1 mouse cellular context compared by ENCODE assay signal in the genomic region with DNA sequence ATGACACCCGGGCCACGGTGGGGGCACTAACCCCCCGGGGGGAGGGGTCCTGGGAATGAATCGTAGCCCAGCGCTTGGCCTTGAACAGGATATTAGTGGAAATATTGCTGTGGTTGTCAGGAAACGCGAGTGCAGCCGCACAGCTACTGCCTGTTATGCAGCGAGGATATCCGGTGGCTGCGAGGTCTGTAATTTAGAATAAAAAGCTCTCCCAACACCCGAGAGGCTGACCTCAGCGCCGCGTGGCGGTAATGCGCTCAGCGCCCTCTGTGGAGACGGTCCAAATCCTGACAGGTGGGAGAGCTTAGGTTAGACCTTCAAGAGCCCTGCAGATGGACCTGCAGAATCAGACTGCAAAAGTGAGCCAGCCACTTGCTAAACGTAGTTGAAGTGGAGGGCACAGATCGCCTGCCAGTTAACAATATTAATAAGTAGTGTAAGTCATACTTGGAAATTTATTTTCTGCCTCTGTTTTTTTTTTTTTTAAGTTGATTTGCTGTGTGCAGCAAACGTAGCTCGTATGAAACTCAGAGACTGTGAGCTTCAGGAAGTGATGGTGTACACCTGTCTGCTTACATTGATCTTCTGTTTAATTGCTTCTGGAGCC.
TF ChIP-seq lines count a peak whose summit lies in the region.

No protein-coding gene starts in this region.

TF ChIP-seq in CH12.LX, 34 proteins besides CTCF, POLR2A, EP300 and RAD21 (continued from another document):
- TF ChIP-seq E2F4 (IDR thresholded peaks at IDR 0.05; ENCODE audit: insufficient replicate concordance, low read depth, low read length) (no peak), RCOR1 (conservative IDR thresholded peaks at IDR 0.05; ENCODE audit: low read depth, low read length) (no peak), GABPA (IDR thresholded peaks at IDR 0.05; ENCODE audit: insufficient replicate concordance, low read depth, low read length) (no peak), ZKSCAN1 (IDR thresholded peaks at IDR 0.05; ENCODE audit: borderline replicate concordance, low read depth, low read length) (no peak), MAX (IDR thresholded peaks at IDR 0.05; ENCODE audit: low read length) (peak; percentile 52), ZNF384 (IDR thresholded peaks at IDR 0.05; ENCODE audit: low read depth, low read length) (peak; percentile 78), MXI1 (IDR thresholded peaks at IDR 0.05; ENCODE audit: low read depth, low read length) (peak; percentile 45; the same call in 1 of the 2 replicates), SIN3A (IDR thresholded peaks at IDR 0.05; ENCODE audit: low read length) (no peak; the same call in 1 of the 2 replicates), CHD2 (IDR thresholded peaks at IDR 0.05; ENCODE audit: low read length) (no peak), HCFC1 (IDR thresholded peaks at IDR 0.05; ENCODE audit: low read depth, low read length) (no peak), NELFE (IDR thresholded peaks at IDR 0.05; ENCODE audit: low read depth, low read length) (no peak), MEF2A (IDR thresholded peaks at IDR 0.05; ENCODE audit: borderline replicate concordance, low read depth, low read length) (no peak), UBTF (IDR thresholded peaks at IDR 0.05; ENCODE audit: low read depth, low read length) (peak; percentile 66; the same call in 1 of the 2 replicates), USF1 (IDR thresholded peaks at IDR 0.05; ENCODE audit: low read depth, low read length) (no peak), MYC (IDR thresholded peaks at IDR 0.05; ENCODE audit: low read depth, low read length) (peak; percentile 94), NRF1 (IDR thresholded peaks at IDR 0.05; ENCODE audit: low read depth, low read length) (no peak), ZC3H11A (IDR thresholded peaks at IDR 0.05; ENCODE audit: low read depth, low read length) (no peak)
